Mouse (Mus musculus): ENCODE results near the gene Vps53. TPM values are rescaled to one million over a fixed set of nuclear protein-coding genes. Genes with fewer than 3 reads are reported as not detected.

Vps53 gene
- total RNA-seq, 1 experiment from 2014 or later = 41.8 TPM

DNA sequence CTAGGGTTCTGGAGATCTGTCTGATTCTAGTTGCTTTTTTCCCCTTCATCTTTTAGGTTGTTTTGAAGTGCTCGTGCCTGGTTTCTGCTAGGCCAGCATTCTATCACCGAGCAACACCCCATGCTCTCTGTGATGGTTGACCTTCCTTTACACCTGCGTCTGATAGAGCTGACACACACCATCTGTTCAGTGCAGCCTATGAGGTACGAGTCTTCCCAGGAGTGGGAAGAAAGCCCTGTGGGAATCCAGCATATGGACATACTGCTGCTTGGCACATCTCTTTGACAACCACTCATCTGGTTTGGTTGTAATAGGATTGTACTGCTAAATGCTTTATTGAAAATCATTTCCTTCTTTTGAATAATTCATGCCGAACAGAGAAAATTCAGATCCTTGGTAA is 9.2 kb downstream of the Vps53 start:
- no peak for ATAC-seq (replicated peaks; ENCODE audit: low read depth, poor library complexity, severe bottlenecking)

DNA sequence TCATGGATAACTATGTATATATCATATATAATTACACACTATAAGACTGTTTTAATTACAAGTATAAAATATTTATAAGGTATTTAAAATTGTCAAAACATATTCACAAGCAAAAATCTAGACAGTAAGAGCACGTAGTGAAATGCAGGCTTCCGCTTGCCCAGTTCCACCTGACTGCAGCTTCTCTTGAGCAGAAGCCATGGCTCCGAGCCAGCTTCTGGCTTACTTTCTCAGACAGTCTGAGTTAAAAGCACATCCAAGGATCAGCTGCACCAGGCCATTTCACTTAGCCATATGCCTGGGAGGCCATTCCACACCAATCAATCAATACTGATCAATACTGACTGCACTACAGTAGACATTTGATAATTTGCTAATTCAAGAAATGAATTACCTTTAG is 10.5 kb downstream of the Vps53 start:
- no peak for ATAC-seq (replicated peaks; ENCODE audit: low read depth, poor library complexity, severe bottlenecking)

DNA sequence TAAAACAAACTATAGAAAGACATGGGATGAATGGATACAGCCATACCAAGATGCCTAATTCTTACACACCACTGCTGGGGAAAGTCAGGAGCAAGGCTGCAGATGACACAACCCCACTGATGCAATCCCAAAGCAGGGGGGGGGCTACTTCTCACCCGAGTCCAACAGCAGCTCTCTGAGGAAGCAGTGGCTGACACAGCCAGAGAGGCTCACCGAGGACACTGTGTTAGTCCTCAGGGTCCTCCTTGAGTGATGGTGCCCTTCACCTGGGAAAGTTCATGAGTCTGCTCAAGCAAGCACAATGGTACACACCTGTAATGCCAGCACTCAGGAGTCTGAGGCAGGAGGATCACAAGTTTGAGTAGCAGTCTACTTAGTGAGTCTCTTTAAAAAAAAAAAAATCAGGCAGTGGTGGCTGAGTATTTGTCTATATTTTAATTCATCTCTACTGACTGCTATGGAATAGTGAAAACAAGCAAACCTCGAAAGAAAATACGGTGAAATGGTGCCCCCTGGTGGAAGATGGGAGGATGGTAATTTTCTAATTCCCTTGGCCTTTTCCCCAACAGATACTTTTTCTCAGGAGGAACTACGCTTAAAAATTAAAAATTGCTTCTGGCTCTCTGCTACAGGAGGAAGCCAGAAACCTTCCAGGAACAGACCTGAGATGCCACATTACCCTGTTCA is 12.2 kb downstream of the Vps53 start:
- ATAC-seq (replicated peaks; ENCODE audit: low read depth, poor library complexity, severe bottlenecking) = peak; percentile 36; the same call in 1 of the 2 replicates

DNA sequence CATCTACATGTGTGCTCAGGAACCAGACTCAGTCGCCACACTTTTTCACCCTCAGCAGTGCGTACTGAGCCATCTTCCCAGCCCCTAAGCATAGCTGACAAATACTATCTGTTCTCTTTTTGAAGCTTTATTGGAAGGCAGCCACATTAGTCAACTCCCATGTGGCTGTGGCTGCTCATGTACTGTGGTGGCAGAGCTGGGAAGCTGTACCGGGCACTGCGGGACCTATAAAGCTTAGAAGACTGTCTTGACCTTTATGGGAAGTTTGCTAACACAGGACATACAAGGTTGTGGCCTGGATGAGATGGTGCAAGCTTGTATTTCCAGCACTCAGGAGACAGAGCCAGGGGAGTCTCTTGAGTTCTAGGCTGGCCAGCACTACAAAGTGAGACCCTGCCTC is 12.8 kb downstream of the Vps53 start:
- no peak for ATAC-seq (replicated peaks; ENCODE audit: low read depth, poor library complexity, severe bottlenecking)

DNA sequence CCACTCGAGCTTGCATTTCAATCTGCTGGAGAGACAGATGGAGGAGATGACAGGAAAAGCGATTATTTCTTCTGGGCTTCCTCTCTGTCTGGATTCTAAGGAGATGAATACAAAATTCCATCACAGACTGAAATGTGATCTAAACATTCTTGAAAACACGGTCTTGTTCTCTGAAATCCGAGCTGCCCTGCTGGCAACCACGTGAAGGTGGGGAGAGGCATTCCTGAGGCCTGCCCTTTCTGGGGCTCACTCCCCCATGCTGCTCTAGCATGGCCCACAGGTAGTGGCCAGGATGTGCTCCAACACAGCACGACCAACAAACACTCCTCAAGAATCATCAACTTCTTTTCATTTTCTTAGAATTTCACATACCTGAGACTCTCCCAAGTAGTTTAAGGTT is 19.2 kb downstream of the Vps53 start:
- ATAC-seq (replicated peaks; ENCODE audit: low read depth, poor library complexity, severe bottlenecking) = no peak

DNA sequence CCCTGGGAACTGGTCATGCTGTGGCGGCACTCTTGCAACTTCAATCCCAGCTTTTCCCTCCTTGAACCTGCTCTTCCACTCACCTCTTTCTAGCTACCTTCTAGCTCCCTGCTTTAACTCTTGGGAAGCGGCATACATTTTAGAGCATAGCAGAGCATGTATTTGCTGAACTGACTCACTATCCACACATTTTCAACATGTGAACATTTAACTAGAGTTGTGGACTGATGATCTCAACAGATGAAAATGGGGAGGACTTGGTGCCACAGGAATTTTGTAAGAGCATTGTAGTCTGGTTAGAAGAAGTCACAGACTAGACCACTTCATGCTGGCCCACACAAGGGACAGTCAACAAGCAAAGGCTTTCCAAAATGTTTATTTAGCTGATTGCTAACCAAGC is 21.1 kb downstream of the Vps53 start:
- no peak for ATAC-seq (replicated peaks; ENCODE audit: low read depth, poor library complexity, severe bottlenecking)

DNA sequence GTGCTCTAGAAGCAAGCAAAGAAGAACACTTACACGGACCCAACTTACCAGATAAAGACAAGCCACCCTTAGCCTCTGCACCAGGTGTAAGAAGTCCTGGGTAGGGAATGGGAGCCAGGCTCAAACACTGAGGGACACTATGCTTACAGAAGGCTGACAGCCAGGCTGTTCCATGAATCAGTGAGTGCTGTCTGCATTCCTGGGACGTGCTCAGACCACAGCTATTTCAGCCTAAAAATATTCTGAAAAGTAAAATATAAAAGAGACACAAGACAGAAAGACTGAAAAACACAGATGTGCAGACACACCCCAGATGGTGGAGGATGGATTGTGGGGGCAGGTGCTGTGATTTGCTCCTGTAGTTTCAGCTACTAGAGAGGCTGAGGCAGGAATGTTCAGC is 24.6 kb downstream of the Vps53 start:
- no peak for ATAC-seq (replicated peaks; ENCODE audit: low read depth, poor library complexity, severe bottlenecking)

DNA sequence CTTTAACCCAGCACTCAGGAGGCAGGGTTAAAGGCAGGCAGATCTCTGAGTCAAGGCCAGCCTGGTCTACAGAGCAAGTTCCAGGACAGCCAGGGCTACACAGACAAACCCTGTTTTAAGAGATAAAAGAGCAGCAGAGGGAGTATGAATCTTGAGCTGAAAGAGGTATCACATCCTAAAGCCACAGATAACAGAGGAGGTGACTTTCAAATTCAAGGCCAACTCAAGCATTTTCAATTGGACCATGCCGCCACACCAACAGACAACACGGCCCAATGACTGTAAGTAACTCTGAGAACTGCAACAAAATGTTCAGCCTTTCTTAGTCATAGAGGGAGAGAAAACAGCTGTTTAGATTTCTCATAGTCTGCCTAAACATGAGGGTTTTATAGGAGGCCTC is 25.2 kb downstream of the Vps53 start:
- ATAC-seq (replicated peaks; ENCODE audit: low read depth, poor library complexity, severe bottlenecking) = no peak

DNA sequence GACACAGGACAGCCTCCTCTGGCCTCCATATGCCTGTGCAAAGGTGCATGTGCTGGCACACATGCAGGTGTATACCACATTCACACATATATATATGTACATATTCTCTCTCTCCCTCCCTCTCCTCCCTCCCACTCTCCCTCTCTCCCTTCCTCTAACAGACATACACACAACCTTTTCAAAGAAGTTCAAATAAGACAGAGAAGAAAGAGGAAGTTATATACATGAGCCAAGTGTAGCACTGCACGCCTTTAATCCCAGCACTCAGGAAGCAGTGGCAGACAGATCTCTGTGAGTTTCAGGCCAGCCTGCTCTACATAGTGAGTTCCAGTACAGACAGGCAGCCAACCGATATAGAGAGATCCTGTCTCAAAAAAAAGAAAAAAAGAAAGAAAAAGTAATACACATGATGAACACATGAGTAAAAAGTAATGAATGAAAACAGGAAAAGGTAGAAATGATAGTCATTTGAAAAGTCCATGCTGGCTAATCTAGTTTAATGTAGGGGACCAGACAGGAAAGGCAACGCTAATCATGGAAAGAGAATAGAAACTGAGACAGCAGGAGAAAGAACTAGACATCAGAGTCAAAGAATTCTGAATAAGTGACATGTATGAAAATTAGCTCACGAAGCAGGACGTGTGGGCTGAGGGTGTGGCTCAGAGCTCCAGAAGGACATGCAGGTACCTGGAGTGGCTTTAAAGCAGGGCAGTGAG is 26.1 kb downstream of the Vps53 start:
- ATAC-seq (replicated peaks; ENCODE audit: low read depth, poor library complexity, severe bottlenecking) = peak; percentile 56; the same call in 1 of the 2 replicates

DNA sequence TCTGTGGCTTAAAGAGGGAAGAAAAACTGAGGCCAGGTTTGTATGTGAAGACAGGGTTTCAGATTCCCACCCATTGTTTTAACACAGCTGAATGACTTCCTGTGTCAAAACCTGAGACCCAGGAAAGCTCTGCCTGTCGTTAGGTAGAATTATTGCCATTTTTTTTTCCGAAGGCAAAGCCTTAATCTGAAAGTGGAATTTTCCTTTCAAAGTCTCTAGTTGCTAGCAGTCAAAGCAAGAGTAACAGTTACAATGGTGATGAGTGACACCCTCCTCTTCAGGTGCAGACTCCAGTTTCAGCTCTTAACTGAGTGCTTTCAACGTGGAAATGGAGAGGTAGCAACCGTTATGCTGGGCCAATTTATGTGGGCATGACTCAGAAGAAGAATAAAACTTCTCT is 28.5 kb downstream of the Vps53 start:
- no peak for ATAC-seq (replicated peaks; ENCODE audit: low read depth, poor library complexity, severe bottlenecking)

DNA sequence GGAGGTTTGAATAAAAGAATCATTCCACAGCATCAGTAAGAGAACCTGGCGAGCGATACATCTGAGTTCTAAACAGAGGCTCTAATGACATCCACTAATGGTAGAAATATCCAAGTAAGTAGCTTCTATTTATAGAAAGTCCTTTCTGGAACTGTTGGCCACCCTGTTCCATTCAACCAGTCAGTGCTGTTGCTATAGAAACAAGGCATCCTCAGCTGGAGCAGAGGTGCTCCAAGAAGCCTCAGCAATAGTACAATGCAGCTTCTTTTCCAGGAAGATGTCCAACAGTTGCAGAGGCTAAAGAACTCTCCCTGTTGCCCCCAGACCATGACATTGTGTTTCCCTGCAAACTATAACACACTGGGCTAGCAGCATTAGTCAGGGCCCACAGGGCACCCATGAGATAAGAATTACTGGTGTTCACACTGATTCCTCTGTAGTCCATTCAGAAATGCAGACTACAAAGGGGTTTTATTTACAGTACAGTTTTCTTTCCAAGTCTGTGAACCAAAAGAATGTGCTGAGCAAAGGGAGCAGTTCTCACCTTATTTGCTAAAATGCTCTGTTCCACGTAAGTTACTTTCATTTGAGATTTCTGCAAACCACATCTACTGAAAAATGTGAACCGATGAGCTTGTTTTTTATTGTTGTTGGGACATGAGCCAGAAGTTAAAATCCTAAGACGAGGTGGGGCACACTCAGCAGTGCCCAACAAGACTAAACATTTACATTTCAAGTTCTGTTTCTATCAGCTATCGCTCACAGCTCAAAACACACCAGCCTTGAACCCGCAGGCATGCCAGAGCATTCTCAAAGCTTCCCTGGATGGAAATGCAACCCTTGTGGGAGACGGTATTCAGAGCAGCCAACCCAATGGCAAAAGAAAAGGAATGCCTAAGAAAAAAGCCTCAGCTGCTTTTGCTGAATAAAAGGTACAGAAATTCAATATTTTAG is 31.1 kb downstream of the Vps53 start:
- ATAC-seq (replicated peaks; ENCODE audit: low read depth, poor library complexity, severe bottlenecking) = no peak

DNA sequence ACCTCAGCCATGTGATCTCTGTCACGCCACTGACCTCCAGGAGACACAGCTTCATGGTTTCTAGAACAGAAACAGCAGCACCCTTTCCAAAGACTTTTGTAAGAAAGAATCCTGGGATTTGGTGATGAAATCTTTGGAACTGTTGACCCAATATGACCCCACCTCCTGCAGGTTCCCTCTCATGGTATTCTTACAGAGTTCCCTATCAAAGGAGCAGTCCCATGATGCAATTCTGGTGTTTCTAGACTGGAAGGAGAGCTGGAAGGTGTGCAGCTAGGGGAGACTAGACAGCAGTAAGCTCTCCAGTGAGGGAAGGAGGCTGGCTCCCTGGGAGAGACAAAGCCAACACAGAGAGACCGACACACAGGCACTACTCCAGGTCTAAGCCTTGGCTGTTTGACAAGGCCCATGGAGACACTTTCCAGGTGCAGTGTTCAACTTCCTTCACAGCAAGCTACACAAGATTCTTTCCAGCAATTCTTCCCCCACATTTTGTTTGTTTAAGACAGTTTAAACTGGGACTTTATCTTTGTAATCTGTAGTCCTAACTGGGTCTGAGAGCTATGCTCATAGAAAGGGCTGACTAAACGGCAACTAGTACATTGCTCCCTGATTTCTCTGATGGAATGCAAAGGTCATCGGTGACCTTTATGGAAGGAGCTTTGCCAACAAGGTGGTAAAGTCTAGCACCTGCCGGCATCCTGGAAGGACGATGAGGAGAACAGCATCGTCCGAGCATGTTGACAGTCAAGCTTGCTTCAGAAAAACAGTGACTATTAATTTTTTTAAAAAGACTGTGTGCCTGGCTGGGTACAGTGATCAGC is 33.0 kb downstream of the Vps53 start:
- ATAC-seq (replicated peaks; ENCODE audit: low read depth, poor library complexity, severe bottlenecking) = no peak

DNA sequence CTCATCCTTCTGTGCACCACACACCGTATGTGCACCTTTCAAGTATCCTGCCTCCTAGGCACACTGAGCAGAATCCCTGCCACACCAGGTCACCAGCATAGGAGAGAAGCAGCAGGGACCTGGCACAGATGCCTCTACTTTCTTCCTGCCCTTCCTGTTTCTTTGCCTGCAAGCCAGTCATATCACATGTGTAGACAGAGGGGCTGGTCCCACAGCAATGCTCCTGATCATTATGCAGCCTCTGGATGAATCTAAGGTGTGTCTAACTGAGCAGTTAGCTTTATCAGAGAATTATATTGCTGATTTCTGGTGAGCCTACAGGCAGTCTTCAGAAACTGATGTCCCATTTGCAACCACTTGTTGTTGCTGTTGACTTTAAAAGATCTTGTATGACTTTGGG is 34.3 kb downstream of the Vps53 start:
- no peak for ATAC-seq (replicated peaks; ENCODE audit: low read depth, poor library complexity, severe bottlenecking)

DNA sequence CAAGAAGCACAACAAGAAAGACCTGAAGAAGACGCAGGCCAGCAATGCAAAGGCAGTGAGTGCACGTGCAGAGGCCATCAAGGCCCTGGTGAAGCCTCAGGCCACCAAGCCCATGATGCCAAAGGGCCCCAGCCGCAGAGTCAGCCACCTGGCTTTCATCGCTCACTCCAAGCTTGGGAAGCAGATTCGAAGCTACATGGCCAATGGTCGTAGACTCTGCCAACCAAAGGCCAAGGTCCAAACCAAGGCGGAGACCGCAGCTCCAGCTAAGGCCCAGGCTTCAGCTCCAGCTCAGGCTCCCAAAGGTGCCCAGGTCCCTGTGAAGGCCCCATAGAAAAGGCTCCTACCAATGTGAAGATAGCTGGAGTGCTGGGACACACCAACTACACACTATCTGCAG is 35.1 kb downstream of the Vps53 start:
- ATAC-seq (replicated peaks; ENCODE audit: low read depth, poor library complexity, severe bottlenecking) = no peak

DNA sequence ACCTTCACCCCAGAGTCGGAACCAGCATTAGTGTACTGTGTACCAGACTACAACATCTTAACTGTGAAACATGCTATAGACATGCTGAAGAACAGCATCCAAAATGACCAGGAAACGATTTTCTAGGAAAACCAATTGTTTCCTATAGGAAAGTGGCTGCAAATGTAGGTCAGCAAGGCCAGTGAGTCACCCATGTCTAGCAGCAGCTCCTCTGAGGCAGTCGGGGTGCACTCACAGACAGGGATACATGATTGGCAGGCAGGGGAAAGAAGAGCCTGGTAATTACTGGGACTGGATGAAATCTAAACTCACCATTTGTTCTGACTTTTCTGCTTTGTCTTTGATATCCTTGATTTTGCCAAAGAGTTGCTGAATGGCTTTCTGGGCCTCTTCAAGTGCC is 41.5 kb downstream of the Vps53 start:
- ATAC-seq (replicated peaks; ENCODE audit: low read depth, poor library complexity, severe bottlenecking) = no peak

DNA sequence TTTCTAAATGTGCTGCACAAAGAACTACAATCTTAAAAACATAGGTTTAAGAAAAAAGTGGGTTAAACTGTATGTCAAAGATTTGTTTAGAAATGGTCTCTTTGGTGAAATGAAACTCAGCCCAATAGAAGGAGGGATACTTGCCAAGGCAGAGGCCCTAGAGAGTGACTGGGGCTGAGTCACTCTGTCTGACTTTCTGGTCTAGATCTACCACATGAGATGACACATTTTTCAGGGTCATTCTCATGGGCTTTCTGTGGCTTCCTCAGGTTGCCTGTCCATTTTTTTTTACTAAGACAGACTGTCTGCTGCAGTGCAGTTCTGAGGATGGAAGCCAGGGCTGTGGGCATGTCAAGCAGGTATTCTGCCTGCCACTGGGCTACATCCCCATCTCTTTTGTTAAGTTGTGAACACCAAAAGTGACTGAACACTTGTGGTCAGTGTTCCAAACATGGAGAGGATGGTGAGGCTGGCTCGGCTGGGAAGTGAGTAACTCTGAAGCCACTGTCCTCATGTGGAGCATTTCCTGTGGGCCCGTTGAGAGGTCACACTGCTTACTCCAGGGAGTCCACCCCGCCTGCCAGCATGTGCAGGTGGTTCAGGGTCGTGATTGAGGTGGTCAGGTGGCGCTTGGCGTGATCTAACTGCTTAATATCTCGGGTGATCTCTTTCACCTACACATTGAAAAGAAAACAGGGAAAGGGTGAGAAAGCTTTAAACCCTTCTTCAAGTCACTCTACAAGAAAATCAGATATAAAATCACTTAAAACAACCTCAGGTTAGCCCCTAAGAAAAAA is 43.6 kb downstream of the Vps53 start:
- no peak for ATAC-seq (replicated peaks; ENCODE audit: low read depth, poor library complexity, severe bottlenecking)

DNA sequence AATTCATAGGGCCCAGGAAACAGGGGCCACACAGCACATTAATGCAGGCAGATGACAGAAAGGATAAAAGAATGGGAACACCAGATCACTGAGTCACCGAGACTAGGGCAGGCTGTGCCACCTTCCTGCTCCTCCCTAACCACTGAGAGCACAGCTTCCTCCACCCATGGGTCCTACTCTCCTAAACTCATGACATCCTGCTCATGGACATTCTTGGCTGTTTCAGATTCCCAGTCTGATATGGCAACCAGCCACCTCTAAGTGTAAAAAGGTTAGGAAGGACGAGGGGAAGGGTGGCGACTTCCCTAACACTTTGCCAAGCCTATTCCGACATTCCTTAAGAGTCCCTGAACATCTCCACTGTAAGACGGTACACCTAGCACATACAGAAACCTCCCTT is 48.6 kb downstream of the Vps53 start:
- ATAC-seq (replicated peaks; ENCODE audit: low read depth, poor library complexity, severe bottlenecking) = no peak

DNA sequence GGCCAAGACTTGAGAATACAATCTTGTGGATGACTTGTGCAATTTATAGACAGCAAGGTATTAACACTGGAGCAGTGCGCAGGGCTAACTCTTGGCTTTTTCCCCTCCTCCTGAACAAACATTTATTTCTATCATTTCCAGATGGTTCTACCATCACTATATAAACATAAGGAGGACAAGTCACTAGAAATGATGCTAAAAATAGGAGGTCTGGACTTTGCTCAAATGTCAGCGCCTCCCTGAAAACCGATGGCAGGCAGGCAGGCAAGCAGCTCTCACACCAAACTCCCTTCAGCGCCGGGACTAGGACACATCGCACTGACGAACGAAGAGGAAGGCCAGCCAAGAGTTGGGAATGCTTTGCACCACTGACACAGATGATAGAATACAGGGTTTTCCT is 54.1 kb downstream of the Vps53 start:
- ATAC-seq (replicated peaks; ENCODE audit: low read depth, poor library complexity, severe bottlenecking) = no peak

DNA sequence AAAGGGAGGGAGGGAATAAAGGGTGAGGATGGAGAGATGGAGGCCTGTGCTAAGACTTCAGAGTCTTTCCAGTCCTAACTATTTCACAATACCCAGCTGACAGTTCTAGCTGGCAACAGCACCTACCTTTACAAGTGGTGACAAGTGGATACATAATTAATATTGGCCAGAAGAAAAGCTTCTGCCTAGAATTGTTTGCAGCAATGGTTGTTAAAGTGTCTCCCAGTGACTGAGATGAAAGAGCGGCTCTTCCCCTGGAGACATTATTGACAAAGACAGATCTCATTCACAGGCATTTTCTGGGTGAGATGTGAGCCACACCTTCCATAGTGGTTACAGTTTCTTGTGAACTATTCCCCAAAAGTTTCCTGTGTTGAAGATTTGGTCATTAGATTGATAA is 55.9 kb downstream of the Vps53 start:
- ATAC-seq (replicated peaks; ENCODE audit: low read depth, poor library complexity, severe bottlenecking) = no peak

All from common myeloid progenitor, adult 5-6 weeks (primary cell).